Mouse (Mus musculus) testis, postnatal 14 days (tissue): ENCODE measurements around the gene Cdc25a.

ENCODE experiments used
- DNase-seq: peaks from one replicate; pipeline ENCODE4 v3.0.0; 2021; ENCODE audit warnings: low spot score

Cdc25a gene

GRCm38 (mm10) chr9:109894413-109895090 is 19.2 kb downstream of the Cdc25a start:
- DNase-seq = peak; percentile 81

- peak; percentile 48 for DNase-seq
Measured at GRCm38 (mm10) chr9:109895593-109895992, 20.2 kb downstream of the Cdc25a start.

GRCm38 (mm10) chr9:109896253-109897150 is 21.1 kb downstream of the Cdc25a start:
- no peak for DNase-seq

- DNase-seq = no peak
Measured at GRCm38 (mm10) chr9:109898027-109898426, 22.6 kb downstream of the Cdc25a start.

GRCm38 (mm10) chr9:109899361-109899760 is 24.0 kb downstream of the Cdc25a start:
- no peak for DNase-seq

- DNase-seq = peak; percentile 41
Measured at GRCm38 (mm10) chr9:109899774-109900173, 24.4 kb downstream of the Cdc25a start.

GRCm38 (mm10) chr9:109900604-109901003 is 25.2 kb downstream of the Cdc25a start:
- DNase-seq = no peak

GRCm38 (mm10) chr9:109902246-109902645 is 26.9 kb downstream of the Cdc25a start:
- DNase-seq = no peak

- no peak for DNase-seq
Measured at GRCm38 (mm10) chr9:109902740-109903139, 27.4 kb downstream of the Cdc25a start.

GRCm38 (mm10) chr9:109907300-109907699 is 31.9 kb downstream of the Cdc25a start:
- peak; percentile 56 for DNase-seq

GRCm38 (mm10) chr9:109907774-109908465 is 32.5 kb downstream of the Cdc25a start:
- DNase-seq = no peak

GRCm38 (mm10) chr9:109909102-109909501 is 33.7 kb downstream of the Cdc25a start:
- DNase-seq = no peak

GRCm38 (mm10) chr9:109909926-109910325 is 34.5 kb downstream of the Cdc25a start:
- no peak for DNase-seq

GRCm38 (mm10) chr9:109911779-109912178 is 36.4 kb downstream of the Cdc25a start:
- DNase-seq = peak; percentile 71

- no peak for DNase-seq
Measured at GRCm38 (mm10) chr9:109914269-109914926, 39.0 kb downstream of the Cdc25a start.

GRCm38 (mm10) chr9:109917931-109918330 is 42.6 kb downstream of the Cdc25a start:
- peak; percentile 85 for DNase-seq

- DNase-seq = no peak
Measured at GRCm38 (mm10) chr9:109929131-109929530, 53.8 kb downstream of the Cdc25a start.

- no peak for DNase-seq
Measured at GRCm38 (mm10) chr9:109930063-109930462, 54.7 kb downstream of the Cdc25a start.

GRCm38 (mm10) chr9:109930752-109931151 is 55.4 kb downstream of the Cdc25a start:
- DNase-seq = no peak

GRCm38 (mm10) chr9:109931257-109932171 is 56.1 kb downstream of the Cdc25a start, which contains the start of gene Map4:
Gene Map4, plus strand, starts transcription at chr9:109931460.
- DNase-seq = peak; percentile 97

- DNase-seq = no peak
Measured at GRCm38 (mm10) chr9:109932361-109932755, 57.0 kb downstream of the Cdc25a start.
